Mouse (Mus musculus): ENCODE results near the gene Sept7. TPM values are rescaled to one million over a fixed set of nuclear protein-coding genes. Genes with fewer than 3 reads are reported as not detected.

Gene Sept7
- polyA plus RNA-seq, 1 experiment from 2014 or later: 262 TPM

DNA sequence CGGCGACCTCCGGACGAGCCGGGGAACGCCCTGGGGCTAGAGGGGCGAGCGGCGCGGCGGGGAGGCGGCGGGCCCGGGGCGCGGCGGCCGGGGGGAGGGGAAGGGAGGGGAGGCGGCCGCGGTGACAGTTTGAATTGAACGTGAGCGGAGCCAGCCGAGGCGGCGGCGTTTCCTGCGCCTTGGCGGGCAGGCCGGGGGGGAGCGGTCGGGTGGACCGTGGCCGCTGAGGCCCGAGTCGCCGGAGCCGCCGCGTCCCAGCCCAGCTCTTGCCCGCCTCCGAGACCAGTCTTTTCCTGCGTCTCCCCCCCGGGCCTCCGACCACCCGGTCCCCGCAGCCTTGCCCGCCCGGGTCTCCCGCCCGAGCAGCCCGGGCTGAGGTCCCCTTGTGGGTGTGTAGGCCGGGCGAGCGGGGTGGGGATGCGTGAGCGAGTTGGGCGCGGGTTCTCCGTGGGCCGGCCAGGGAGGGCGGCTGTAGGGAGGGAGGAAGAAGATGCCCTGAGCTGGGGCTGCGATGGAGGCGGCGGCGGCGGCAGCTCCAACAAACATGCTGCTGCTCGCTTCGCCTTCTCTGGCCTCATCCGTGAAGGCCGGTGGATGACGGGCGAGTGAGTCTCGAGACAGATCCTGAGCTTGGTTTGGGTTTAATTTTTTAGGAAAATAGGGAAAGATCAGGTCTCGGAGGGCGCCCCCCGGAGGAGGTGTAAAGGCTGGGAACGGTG, 679 bp downstream of the Sept7 start:
- under 1% methylated on average over 63 of the region's 78 CpGs for WGBS
- Histone ChIP-seq H3K27me3 (ENCODE audit: insufficient read depth, low read length) (no peaks in the 10 kb centered on the region), H3K4me3 (replicated peaks; ENCODE audit: low read depth, low read length) (peak overlapping the region; percentile 89), H3K4me1 (replicated peaks; ENCODE audit: insufficient read depth, low read length) (no peaks in the 10 kb centered on the region), H3K9ac (ENCODE audit: low read depth, low read length) (peak overlapping the region; percentile 96), H3K4me2 (ENCODE audit: low read length) (peak overlapping the region; percentile 53), H3K27ac (peak overlapping the region; percentile 99), H3K9me3 (replicated peaks; ENCODE audit: low read length) (no peaks in the 10 kb centered on the region), H3K36me3 (ENCODE audit: insufficient read depth, low read length) (no peaks in the 10 kb centered on the region)
- ATAC-seq (replicated peaks; ENCODE audit: low FRiP score, low read depth): peak; percentile 49
- peak; percentile 60; the same call in 1 of the 2 replicates for TF ChIP-seq CTCF (IDR thresholded peaks at IDR 0.05; ENCODE audit: low read depth)
- peak; percentile 67 for DNase-seq (ENCODE audit: low spot score)

GRCm38 (mm10) chr9:25253478-25253824, 1.2 kb downstream of the Sept7 start:
- no peak for ATAC-seq (replicated peaks; ENCODE audit: low FRiP score, low read depth)
- no peak for DNase-seq (ENCODE audit: low spot score)

GRCm38 (mm10) chr9:25260411-25260810, 8.2 kb downstream of the Sept7 start:
- no peak overlapping the region for H3K27ac ChIP-seq
- DNase-seq (ENCODE audit: low spot score): no peak
- no peak overlapping the region for H3K4me3 ChIP-seq (replicated peaks; ENCODE audit: low read depth, low read length)
- no peak overlapping the region for H3K9ac ChIP-seq (ENCODE audit: low read depth, low read length)
- no peak overlapping the region for H3K4me2 ChIP-seq (ENCODE audit: low read length)
- no peak for TF ChIP-seq CTCF (IDR thresholded peaks at IDR 0.05; ENCODE audit: low read depth)
- no peaks in the 10 kb centered on the region for H3K36me3 ChIP-seq (ENCODE audit: insufficient read depth, low read length)
- 94% methylated on average over 3 of the region's 3 CpGs for WGBS
- no peaks in the 10 kb centered on the region for H3K9me3 ChIP-seq (replicated peaks; ENCODE audit: low read length)
- no peaks in the 10 kb centered on the region for H3K4me1 ChIP-seq (replicated peaks; ENCODE audit: insufficient read depth, low read length)
- no peaks in the 10 kb centered on the region for H3K27me3 ChIP-seq (ENCODE audit: insufficient read depth, low read length)
- no peak for ATAC-seq (replicated peaks; ENCODE audit: low FRiP score, low read depth)

More at GRCm38 (mm10) chr9:25253478-25253824, 1.2 kb downstream of the Sept7 start:
- Histone ChIP-seq H3K27me3 (ENCODE audit: insufficient read depth, low read length) (no peaks in the 10 kb centered on the region), H3K9ac (ENCODE audit: low read depth, low read length) (peak overlapping the region; percentile 96), H3K36me3 (ENCODE audit: insufficient read depth, low read length) (no peaks in the 10 kb centered on the region), H3K9me3 (replicated peaks; ENCODE audit: low read length) (no peaks in the 10 kb centered on the region), H3K4me1 (replicated peaks; ENCODE audit: insufficient read depth, low read length) (no peaks in the 10 kb centered on the region), H3K4me2 (ENCODE audit: low read length) (peak overlapping the region; percentile 53), H3K27ac (peak overlapping the region; percentile 99), H3K4me3 (replicated peaks; ENCODE audit: low read depth, low read length) (peak overlapping the region; percentile 89)
- 3% methylated on average over 3 of the region's 3 CpGs for WGBS
- no peak; the same call in 1 of the 2 replicates for TF ChIP-seq CTCF (IDR thresholded peaks at IDR 0.05; ENCODE audit: low read depth)

GRCm38 (mm10) chr9:25260979-25261378, 8.7 kb downstream of the Sept7 start:
- no peaks in the 10 kb centered on the region for H3K4me1 ChIP-seq (replicated peaks; ENCODE audit: insufficient read depth, low read length)
- no peak overlapping the region for H3K27ac ChIP-seq
- H3K4me3 ChIP-seq (replicated peaks; ENCODE audit: low read depth, low read length): no peak overlapping the region
- H3K9ac ChIP-seq (ENCODE audit: low read depth, low read length): no peak overlapping the region
- ATAC-seq (replicated peaks; ENCODE audit: low FRiP score, low read depth): no peak
- no peaks in the 10 kb centered on the region for H3K36me3 ChIP-seq (ENCODE audit: insufficient read depth, low read length)
- no peaks in the 10 kb centered on the region for H3K27me3 ChIP-seq (ENCODE audit: insufficient read depth, low read length)
- no peaks in the 10 kb centered on the region for H3K9me3 ChIP-seq (replicated peaks; ENCODE audit: low read length)
- TF ChIP-seq CTCF (IDR thresholded peaks at IDR 0.05; ENCODE audit: low read depth): no peak
- no peak overlapping the region for H3K4me2 ChIP-seq (ENCODE audit: low read length)
- DNase-seq (ENCODE audit: low spot score): no peak

DNA sequence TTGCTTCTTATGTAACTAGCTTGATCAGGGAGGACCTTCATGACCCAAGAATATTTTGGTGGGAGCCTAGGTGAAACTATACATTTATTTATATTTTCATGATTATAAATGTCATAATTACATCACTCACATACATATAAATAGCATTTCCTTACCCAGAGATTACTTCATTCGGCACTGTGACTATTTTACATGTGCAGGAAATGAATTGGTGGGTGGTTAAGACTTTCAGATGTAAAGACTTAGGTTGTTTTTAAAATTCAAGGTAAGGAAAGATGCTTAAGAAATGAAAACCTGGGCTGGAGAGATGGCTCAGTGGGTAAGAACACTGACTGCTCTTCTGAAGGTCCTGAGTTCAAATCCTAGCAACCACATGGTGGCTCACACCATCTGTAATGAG, 9.8 kb downstream of the Sept7 start:
- H3K4me1 ChIP-seq (replicated peaks; ENCODE audit: insufficient read depth, low read length): no peaks in the 10 kb centered on the region
- H3K27ac ChIP-seq: no peak overlapping the region
- H3K36me3 ChIP-seq (ENCODE audit: insufficient read depth, low read length): 0 out of 2 replicates have a peak, but pooled peaks cover 3% of the 10 kb centered on the region
- no peak for TF ChIP-seq CTCF (IDR thresholded peaks at IDR 0.05; ENCODE audit: low read depth)
- no peak overlapping the region for H3K9ac ChIP-seq (ENCODE audit: low read depth, low read length)
- ATAC-seq (replicated peaks; ENCODE audit: low FRiP score, low read depth) (no peak), DNase-seq (ENCODE audit: low spot score) (no peak)
- H3K4me2 ChIP-seq (ENCODE audit: low read length): no peak overlapping the region
- no peaks in the 10 kb centered on the region for H3K9me3 ChIP-seq (replicated peaks; ENCODE audit: low read length)
- WGBS: 79% methylated on average over 1 of the region's 1 CpGs
- no peaks in the 10 kb centered on the region for H3K27me3 ChIP-seq (ENCODE audit: insufficient read depth, low read length)
- no peak overlapping the region for H3K4me3 ChIP-seq (replicated peaks; ENCODE audit: low read depth, low read length)

GRCm38 (mm10) chr9:25265795-25266194, 13.6 kb downstream of the Sept7 start:
- no peak for DNase-seq (ENCODE audit: low spot score)

More at GRCm38 (mm10) chr9:25265795-25266194, 13.6 kb downstream of the Sept7 start:
- Histone ChIP-seq H3K27ac (no peak overlapping the region), H3K4me3 (replicated peaks; ENCODE audit: low read depth, low read length) (no peak overlapping the region), H3K4me2 (ENCODE audit: low read length) (no peak overlapping the region), H3K27me3 (ENCODE audit: insufficient read depth, low read length) (no peaks in the 10 kb centered on the region), H3K4me1 (replicated peaks; ENCODE audit: insufficient read depth, low read length) (no peaks in the 10 kb centered on the region), H3K9ac (ENCODE audit: low read depth, low read length) (no peak overlapping the region), H3K9me3 (replicated peaks; ENCODE audit: low read length) (no peaks in the 10 kb centered on the region), H3K36me3 (ENCODE audit: insufficient read depth, low read length) (0 out of 2 replicates have a peak, but pooled peaks cover 10% of the 10 kb centered on the region)
- whole genome bisulfite sequencing: 94% methylated on average over 4 of the region's 4 CpGs
- TF ChIP-seq CTCF (IDR thresholded peaks at IDR 0.05; ENCODE audit: low read depth): no peak
- no peak for ATAC-seq (replicated peaks; ENCODE audit: low FRiP score, low read depth)
